Mouse (Mus musculus) right cerebral cortex, adult 2 months (tissue): Measurements from ENCODE around the gene Gm21988.

ENCODE experiments used
- DNase-seq, 2 experiments: peaks; one replicate each; pipeline ENCODE4 v3.0.0; 2021 to 2022; ENCODE audit warnings: low spot score in 2 of 2

Gm21988 gene

GRCm38 (mm10) chr11:70236717-70237116 lies 2.9 kb downstream of the Gm21988 start:
- no peak for DNase-seq

GRCm38 (mm10) chr11:70235254-70235900 lies 4.3 kb downstream of the Gm21988 start:
- DNase-seq, result no peak

DNA sequence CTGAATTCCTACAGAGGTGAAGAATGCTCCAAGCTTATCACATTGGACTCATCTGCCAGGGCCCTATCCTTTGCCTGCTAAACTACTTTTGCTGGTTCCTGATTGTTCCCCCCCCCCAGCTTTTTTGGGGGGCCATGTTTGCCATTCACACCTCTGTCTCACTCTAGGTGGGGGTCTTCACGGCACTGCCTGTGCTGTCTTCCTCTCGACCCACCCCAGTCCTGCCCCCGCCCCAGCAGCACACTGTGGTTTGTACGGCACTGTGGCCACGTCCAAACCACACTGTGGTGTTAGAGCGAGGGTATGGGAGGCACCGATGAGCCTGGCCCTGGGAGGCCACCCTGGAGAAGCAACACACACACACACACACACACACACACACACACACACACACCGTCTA lies 5.1 kb downstream of the Gm21988 start:
- no peak for DNase-seq

GRCm38 (mm10) chr11:70234037-70234436 lies 5.6 kb downstream of the Gm21988 start:
- no peak for DNase-seq

DNA sequence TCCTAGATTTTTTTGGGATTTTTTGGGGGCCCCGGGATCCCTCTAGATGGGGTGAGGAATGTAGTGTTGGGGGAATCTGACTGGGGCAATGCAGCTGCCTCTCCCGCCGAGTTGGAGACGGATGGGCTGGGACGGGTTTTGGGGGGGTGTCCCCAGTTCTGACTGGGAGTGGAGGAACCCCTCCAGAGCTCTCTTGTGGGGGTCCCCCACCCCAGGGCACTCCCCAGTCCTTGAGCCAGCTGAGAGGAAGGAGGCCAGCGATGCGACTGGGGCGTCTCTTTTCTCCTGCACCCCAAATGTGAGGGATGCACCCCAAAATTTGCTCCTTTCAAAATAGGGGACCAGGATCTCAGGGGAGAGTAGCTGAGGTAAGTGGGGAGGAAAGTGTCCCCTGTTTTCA lies 6.6 kb downstream of the Gm21988 start:
- no peak for DNase-seq

DNA sequence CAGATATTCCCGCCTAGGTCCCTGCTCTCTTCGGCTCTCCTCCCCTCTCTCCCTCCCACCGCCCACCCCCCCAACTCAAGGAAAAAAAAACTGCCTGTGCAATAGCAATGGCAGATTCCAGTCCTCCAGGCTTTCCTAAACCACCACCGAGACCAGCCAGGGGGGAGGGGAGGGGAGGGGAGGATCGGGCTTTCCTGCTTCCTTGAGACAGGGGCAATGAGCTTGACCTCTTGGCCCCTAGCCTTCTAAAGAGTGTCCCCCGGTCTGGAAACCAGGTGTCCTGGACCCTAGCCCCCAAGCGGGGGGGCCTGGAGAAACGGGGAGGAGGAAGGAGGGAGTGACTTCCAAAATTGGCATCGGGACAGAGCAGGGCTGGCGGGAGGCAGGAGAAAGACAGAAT lies 7.1 kb downstream of the Gm21988 start:
- DNase-seq, result no peak

- peak in 1 of 2 experiments; percentile 76 for DNase-seq
Measured at GRCm38 (mm10) chr11:70230239-70230727, 9.3 kb downstream of the Gm21988 start.

DNA sequence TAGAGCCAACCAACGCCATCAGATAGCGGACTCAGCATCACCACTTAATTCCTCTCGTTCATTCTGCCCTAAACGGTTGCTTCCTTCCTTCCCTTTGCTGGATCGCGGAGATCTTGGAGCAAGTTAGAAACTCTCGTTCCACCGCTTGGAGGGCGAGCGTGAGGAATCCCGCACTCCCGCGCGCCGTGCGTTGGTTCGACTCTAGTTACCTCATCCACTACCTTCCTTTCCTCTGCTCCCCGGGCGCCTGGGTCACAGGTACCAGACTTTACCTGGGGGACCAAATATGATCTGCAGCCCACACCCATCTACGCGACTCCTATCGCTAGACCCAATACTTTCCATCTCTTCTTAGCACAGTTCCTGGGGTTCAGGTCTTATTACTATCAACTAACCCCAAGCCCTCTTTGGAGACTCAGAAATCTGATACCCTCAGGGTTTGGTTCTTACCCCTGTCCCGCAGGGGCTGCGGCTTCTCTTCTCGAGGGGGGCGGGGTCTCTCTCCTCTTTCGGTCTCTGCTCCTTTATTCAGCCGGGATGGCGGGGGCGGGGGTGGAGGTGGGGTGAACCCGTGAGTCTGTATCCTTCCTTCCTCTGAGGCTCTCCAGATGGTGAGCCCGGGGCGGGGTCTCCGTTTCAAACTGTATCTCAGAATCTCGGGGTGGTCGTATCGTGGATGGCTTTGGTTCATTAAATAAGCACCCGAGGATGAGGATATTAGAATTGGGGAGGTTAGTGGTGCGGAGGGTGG lies 10.2 kb downstream of the Gm21988 start, which contains the start of gene Bcl6b:
Gene Bcl6b (minus strand): TSS at position 539 of the 751 bp plus-strand sequence.
- DNase-seq, result no peak

GRCm38 (mm10) chr11:70228828-70229227 lies 10.8 kb downstream of the Gm21988 start:
- peak; percentile 74 to 79 for DNase-seq

DNA sequence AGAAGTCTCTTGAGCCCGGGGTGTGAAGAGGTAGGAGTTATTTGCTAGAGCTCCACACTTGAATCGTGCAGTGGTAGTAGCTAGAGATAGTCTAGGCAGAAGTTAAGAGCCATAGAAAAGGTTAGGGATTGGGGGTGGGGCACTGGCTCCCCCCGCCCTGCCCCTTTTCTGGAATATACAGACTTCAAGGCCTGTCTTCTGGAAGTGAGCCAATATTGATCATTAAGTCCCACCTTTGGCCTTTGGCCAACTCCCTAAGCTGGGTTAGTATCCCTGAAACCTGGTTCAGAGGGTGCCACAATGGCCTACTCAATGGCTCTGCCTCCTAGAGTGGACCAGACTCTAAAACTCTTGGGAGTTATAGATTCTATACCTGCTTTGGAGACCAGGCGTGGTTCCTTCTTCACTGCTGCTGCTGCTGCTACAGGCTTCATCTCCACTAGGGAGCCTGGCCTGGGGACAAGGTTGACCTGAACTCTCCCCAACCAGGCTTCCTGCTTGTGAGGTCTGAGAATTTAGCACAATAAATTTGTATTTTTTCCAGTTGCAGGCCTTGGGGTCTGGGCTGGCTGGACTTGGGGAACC lies 11.9 kb downstream of the Gm21988 start:
- DNase-seq, result no peak

- DNase-seq, result no peak
Measured at GRCm38 (mm10) chr11:70227126-70227525, 12.5 kb downstream of the Gm21988 start.

- no peak for DNase-seq
Measured at GRCm38 (mm10) chr11:70226602-70226890, 13.1 kb downstream of the Gm21988 start.

DNA sequence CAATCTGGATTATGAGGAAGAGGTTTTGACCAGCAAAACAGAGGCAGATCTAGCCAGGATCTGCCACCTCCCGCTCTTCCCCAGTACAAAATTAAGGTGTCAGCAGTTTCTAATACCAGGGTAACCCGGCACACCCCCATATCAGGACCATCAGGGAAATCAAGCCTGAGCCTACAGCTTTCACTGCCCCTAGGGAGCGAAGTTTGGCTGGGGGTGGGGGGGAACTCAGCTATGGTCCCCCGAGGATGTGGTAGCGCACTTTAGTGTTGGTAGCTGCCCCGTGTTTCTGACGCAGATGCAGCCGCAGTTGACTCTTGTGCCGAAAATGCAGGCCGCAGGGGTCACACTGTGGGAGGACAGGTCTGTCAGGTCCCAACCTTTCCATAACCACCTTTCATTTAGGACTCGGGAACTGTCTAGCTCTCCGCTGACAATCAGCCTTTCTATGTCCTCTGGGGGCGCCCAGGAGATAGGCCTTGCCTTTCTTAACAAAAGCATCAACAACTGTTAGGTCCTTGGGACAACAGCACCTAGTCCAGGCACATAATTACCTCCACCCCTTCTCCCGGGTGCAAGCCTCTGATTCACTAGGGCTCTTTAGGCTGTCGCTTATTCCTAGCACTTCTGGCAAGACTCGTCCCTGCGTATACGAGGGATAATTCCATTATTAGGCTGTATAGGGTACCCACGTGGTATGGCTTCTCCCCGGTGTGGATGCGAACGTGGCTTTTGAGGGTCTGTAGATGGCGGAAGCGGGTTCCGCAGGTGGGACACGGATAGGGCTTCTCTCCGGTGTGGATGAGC lies 13.6 kb downstream of the Gm21988 start:
- DNase-seq, result no peak

DNA sequence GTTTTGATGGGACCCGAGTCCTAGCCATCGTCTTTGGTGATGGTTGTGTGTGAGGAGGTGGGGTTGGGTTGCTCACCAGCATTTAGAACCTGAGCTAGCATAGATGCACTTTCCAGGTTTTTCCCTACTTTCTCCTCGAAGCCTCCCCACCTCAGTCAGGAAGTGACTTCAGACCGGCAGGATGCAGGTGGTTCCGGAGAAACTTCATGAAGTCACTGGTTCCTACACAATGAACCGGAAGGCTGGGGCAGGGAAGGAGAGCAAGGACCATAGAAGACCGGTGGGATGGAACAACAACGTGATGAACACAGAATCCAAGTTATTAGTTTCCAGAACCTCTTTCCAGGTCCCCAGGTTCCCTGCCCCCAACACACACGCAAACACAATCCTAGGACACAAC lies 15.9 kb downstream of the Gm21988 start:
- DNase-seq, result no peak

GRCm38 (mm10) chr11:70221603-70222500 lies 17.8 kb downstream of the Gm21988 start:
- DNase-seq, result no peak

GRCm38 (mm10) chr11:70220731-70221602 lies 18.7 kb downstream of the Gm21988 start, which contains the start of gene Slc16a13:
TSS of gene Slc16a13 (minus strand) at chr11:70221064.
- DNase-seq, result peak; percentile 94 to 96

DNA sequence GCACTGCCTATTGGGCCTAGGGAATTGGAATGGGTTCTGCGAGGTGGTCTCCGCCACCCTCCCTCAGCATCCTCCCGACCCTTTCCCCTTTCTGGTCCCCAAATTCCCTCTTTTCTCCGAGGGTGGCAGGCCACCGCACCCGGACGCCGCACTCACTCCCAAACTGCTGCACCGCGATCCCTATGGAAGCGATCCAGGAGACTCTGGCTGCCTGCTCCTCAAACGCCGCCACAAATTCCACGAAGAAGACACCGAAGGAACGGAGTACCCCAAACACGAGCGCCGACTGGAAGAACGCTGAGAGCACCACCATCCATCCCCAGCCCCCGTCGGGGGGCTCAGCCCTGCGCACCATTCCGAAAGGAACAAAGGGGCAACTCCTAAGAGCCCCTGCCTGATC lies 19.3 kb downstream of the Gm21988 start:
- DNase-seq, result no peak

- no peak for DNase-seq
Measured at GRCm38 (mm10) chr11:70219873-70220272, 19.8 kb downstream of the Gm21988 start.

GRCm38 (mm10) chr11:70218741-70219470 lies 20.7 kb downstream of the Gm21988 start:
- no peak for DNase-seq
